Mouse (Mus musculus) cerebellum, adult 8-10 months (tissue): ENCODE measurements around the gene Dnah9.

Experiments used
- DNase-seq: peaks from one replicate; pipeline ENCODE4 v3.0.0; 2022

Dnah9 gene

GRCm38 (mm10) chr11:65788154-65788553, 380.2 kb downstream of the Dnah9 start, which contains the start of gene Map2k4:
Map2k4 (minus strand) TSS chr11:65788297.
- DNase-seq, result peak; percentile 91

- no peak for DNase-seq
These were observed 380.8 kb downstream of the Dnah9 start for GRCm38 (mm10) chr11:65787421-65788151.

- DNase-seq, result no peak
These were observed 382.2 kb downstream of the Dnah9 start for GRCm38 (mm10) chr11:65786160-65786559.

GRCm38 (mm10) chr11:65781596-65781995, 386.8 kb downstream of the Dnah9 start:
- DNase-seq, result no peak
